Mouse (Mus musculus): ENCODE data around the gene Pgrmc2.

The Pgrmc2 gene

DNA sequence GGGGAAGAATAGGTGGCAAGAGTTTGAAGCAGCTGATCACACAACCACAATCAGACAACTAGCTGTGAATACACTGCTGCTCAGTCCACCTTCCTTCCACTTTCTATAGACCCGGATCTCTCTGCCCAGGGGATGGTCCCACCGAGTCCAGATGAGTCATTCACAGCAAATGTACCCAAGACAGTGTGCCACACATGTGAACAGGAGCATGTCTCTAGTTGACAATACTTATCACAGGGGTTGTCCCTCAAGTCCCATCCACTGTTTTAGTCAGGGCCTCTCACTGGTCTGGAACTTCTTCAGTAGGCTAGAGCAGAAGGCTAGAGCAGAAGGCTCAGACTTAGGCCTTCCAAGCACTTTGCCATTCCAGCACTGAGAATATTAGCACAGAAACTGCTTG lies 20.1 kb downstream of the Pgrmc2 start:
- 91% methylated on average over 2 of the region's 2 CpGs for WGBS

DNA sequence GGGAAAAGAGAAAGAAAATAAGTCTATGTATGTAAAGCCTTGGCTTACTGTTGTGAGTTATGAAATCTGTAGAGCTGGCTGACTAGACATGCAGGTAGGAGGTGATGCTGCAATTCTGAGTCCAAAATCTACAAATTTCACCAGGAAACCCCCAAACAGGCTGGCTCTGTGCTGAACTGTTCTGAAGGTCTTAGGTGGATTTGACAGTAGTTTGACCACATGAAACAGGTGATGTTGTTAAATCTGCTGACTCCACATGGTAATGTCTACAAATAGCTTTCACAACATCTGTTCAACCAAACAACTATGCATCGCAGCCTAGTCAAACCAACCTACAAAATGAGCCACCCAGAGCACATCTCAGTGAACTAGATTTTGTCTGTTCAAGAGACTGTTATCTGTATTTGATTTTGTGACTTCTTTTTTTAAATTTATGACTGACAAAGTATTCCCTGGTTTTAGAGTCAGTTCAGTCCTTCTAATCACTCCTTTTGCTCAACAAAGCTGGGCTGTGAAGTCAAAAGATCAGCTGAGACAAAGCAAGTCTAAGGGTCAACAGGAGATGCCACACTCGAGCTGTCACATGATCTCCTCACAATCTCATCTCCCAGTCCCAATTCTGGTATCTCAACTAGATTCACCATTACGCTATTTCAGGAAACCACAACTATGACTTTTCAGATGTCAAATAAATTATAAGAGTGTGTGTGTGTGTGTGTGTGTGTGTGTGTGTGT lies 20.8 kb downstream of the Pgrmc2 start:
- WGBS, result 75% methylated on average over 3 of the region's 3 CpGs

DNA sequence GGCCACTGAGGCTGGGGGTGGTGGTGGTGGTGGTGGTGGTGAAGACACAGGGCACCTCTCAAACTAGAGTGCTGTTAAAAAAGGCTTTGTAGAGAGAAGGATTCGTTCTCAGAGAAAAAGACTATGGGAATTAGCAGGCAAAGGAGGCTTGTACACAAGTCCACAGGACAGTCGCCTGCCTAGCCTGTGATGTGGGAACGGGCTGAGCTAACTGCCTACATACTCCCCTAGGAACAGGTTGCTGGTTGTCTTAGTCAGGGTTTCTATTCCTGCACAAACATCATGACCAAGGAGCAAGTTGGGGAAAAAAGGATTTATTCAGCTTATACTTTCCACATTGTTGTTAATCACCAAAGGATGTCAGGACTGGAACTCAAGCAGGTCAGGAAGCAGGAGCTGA lies 23.6 kb downstream of the Pgrmc2 start:
- 56% methylated on average over 3 of the region's 3 CpGs for WGBS

DNA sequence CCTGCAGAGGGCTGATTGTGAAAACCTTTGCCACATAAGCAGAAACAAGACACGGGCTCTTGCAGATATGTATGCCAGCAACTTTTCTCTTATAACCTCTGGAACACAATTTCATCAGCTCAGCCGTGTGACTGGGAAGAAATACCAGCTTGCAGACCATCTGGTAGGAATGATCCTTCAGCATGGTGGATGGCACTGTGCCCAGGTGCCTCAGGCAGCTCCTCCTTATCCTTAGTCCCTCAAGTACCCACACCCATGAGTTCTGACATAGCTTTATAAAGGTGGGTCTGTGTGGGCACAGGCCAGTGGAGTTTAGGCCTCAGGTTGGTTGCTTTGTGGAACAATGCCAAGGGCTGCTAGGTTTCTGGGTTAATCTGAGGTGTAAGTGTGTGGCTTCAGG lies 24.5 kb downstream of the Pgrmc2 start:
- 37% methylated on average over 2 of the region's 2 CpGs for WGBS

DNA sequence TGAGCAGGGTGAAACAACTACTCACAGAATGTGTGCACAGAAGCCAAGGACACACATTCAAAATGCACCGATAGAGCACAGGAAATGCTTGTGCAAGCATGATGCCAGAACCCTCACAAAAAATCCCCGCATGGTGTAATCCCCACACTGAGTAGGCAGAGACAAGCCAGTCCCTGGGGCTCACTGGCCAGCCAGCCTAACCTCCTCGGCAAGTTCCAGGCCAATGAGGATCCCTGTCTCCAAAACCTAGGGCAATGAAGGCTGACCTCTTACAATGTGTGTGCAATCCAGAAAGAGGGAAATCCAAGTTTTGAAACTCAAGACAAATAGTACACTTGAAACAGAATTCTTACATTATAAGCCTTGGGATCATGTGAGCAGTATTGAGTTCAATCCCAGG lies 29.5 kb downstream of the Pgrmc2 start:
- WGBS, result 94% methylated on average over 3 of the region's 3 CpGs

DNA sequence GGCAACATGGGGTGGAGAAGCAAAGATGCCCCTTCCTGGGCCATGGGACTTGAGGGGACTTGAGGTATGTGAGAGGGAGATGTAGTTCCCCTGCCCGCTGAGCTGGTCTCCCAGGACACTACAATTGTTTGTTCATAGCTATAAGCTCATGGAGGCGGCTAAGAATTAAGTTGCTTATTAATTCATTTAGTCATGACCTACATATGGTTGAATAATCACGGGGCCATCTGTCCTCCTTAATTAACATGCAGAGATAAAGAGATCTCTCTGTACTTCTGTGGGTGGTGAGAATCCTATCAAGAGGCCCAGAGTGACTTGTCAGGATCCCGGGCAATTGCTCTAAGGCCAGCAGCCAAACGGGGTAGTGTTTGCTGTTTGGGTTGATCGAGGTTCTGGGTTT lies 35.0 kb downstream of the Pgrmc2 start:
- WGBS, result 84% methylated on average over 6 of the region's 6 CpGs

DNA sequence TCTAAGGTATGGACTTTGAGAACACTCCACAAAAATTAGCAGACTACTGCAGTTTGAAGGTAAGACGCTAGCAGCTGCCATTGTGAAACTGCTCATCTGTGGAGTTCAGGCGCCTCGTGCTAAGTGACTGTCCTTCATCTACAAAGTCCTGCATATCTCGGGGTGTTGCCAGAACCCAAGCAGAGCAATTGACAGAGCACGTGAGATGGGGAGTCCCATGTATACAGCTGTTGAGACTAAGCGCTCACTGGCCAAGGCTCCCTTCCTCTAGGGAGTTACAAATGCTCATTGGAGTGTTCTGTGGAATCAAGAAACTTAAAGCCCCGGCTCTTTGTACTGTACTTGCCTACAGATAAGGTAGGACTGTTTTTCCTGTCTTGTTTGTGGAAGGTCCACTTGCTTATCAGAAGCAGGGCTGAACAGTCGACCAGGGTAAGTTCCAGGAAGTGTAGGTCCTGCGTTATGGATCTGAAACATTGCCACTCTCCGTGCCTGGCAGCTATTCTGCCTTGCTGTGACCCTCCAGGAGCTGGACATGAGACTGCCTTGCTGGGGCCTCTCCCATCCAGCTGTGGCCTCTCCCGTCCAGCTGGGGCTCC lies 39.0 kb downstream of the Pgrmc2 start:
- WGBS, result 84% methylated on average over 11 of the region's 11 CpGs

DNA sequence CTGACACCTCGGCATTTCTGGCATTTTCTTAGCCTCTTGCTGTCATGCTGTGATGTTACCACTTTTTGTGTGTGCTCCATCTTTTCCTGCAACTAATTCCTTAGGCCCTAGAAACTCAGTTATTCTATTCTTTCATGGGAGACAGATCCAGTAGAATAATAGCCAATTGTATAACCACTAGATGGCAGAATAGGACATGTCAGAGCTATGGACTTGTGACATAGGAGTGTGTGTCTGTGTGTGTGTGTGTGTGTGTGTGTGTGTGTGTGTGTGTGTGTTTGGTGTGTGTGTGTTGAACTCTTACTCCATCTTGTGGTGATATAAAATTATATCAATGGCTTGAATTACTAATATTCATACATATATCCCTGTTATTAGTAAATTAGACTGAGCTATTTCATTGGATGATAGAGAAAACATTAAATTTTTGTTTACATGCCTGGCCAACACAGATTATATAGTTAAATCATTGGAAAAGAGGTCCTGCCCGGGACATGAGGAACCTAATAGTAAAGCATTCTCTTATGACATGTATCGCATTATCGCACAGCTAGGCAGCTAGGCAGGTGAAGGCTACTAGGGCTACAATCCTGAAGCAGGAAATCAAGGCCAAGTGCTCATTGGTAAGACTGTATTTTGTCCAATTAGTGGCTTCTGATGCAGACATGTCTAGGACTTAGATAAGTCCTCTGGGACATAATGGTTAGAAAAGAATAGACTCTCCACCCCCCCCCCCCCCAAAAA lies 40.5 kb downstream of the Pgrmc2 start:
- WGBS, result 80% methylated on average over 4 of the region's 4 CpGs

DNA sequence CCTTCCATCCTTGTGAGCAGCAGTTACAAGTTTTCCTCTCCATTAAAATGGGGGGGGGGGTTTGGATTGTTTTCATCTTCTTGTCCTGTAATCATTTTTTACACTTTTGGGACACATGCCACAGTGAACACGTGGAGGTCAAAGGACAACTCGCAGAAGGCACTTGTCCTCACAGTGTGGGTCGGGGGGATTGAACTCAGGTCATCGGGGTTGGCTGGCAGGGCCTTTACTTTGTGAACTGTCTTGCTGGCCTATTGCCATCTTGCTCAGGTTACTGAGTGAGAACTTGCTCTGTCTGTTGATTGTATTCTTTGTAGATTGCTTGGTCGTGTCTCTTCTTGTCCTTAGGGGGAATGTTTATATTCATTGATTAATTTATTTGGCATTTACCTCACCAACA lies 41.6 kb downstream of the Pgrmc2 start:
- 76% methylated on average over 5 of the region's 5 CpGs for WGBS

DNA sequence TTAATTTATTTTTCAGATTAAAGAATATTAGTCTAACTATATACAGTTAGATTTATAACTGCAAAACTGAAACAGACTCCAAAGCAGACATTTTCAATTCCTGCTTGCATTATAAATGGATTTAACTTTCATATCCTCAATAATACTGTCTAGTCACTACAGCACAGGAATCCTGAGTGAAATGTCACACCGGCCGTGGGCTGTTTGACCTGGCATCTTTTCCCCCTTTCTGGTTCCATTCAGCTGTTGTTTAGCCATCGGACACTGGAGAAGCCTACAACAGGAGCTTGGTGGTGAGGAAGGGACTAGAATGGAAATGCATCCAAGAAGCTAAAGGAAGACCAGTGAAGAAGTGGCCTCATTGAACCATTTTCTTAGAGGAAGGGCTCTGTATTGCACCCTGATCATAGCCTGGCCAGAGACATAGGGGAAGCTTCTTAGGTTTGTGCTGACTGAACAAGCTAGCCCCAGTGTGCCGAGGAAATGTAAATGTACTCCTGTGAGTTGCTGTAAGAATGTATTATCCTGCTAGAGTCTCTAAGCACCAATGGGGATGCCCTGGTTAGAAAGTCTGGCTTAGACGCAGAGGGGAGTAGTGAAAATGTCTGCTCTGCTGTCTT lies 44.4 kb downstream of the Pgrmc2 start:
- 77% methylated on average over 5 of the region's 5 CpGs for WGBS

DNA sequence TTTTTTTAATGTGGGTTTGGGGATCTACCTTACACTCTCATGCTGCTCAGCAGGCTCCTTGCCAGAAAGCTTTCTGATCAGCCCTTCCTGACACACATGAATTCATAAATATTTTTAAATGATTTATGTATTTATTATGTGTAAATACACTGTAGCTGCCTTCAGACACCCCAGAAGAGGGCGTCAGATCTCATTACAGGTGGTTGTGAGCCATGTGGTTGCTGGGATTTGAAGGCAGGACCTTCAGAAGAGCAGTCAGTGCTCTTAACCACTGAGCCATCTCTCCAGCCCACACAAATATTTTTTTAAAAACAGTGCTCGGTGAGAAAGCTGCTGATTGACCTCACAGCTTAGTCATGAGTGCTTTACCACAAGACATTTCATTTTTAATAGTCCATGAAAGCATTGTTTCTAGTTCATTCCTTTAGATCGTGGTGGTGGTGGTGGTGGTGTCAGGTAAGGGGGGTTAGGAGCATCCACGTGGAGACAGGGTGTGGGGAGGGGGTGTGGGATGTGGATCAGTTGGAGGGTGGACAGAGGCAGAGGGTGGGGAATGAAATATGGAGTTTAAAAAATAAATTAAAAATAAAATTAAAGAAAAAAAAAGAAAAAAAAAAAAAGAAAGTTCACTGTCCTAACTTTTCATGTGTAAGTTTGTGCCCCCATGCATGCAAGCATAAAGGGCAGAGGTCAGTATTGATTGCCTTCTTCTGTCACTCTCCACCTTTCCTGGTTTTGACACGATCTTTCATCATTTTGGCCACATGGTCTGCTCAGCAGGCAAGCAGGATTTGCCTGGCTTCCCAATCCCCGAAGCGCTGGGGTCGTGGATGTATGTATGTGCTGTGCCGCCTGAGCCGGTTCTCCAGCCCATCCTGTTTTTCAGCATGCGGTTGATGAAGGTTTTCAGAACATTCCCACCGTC lies 51.3 kb downstream of the Pgrmc2 start:
- WGBS, result 89% methylated on average over 12 of the region's 12 CpGs

DNA sequence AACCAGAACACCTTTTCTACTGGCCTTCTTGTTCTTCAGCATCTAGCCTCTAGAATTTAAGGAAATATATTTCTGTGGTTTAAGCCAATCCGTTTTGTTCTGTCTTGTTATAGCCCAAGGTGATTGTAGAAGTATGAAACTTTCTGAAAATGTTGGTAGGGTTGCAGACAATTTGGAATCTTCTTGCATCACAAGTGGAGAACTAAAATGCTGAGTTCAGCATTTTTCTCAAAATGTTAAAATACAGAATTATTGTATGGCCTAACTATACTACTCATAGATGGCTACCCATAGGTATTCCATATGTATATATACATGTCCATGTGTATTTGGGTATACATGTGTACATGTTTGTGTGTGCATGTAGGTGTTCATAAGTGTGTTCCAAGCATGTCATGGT lies 52.1 kb downstream of the Pgrmc2 start:
- 98% methylated on average over 1 of the region's 1 CpGs for WGBS

DNA sequence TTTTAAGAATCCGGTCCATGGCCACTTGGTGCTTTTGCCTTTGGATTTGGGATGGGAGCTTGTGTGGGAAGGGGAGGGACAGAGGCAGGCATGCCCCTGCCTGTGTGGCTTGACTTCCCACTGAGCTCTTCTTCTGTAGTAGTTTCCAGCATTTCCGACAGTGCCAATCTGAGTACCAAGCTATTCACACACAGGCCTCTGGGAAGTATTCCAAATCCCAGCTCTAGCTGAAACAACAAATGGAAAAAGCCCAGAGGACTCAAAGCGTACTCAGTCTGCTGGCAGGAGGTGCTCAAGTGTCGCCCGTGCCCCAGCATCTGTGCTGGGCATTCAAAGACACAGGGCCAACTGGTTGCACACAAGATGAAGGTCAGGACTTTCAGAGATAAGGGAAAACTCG lies 60.9 kb downstream of the Pgrmc2 start:
- WGBS, result 22% methylated on average over 6 of the region's 6 CpGs

DNA sequence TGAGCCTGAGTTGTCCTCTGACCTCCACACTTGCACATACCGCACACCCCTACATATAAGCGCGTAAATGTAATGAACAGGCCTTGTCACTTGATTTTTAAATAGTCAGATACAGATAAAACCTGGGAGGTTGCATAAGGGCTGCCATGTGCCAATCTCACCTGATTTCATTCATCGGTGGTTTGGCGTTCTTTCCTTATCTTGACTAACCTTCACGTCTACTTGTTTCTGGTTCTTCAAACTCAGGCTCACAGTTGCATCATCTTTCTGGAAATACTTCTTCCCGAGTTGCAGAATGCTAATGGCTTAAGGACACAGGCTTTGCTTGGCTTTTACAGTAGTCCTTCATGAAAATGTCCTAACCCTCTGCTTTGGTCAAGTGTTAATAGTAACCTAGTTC lies 62.2 kb downstream of the Pgrmc2 start:
- 94% methylated on average over 7 of the region's 7 CpGs for WGBS

DNA sequence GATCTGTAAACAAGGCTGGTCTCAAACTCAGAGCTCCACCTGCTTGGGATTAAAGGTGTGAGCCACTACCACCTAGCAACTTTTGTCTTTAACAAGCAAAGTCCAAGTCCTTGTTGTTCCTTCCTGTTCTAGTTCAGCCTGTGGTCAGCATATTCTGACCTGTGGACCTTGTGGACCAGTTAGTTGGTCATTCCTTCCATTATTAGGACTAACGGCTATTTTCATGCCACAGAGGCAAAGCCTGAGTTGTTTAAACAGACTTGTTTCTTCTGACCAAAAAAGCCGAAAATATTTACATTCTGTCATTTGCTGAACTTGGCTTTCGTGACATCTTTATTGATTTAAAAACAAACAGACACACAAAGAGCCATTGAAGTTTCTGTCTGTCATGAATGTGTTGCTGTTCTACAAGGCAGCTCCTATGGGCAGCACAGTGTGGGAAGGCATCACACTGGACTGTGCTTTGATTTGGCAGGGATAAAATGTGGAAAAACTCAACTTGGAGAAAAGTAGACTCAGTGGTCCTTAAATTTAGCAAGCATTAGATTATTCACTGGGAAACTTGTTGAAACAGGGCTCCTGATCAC lies 64.7 kb downstream of the Pgrmc2 start:
- WGBS, result 72% methylated on average over 3 of the region's 3 CpGs
